Mouse (Mus musculus) myocyte (in vitro differentiated cells): ENCODE results near the gene Sfrp5.

ENCODE experiments used
- E2F4 ChIP-seq: IDR thresholded peaks from one replicate; pipeline ENCODE4 v1.6.1; 2011; ENCODE audit warnings: mild to moderate bottlenecking, control low read depth, moderate library complexity; ENCODE audit not compliant: insufficient read depth
- MAX ChIP-seq: IDR thresholded peaks from one replicate; pipeline ENCODE4 v1.6.1; 2011; ENCODE audit warnings: low read depth, mild to moderate bottlenecking, control low read depth
- MYOD1 ChIP-seq, 3 experiments: IDR thresholded peaks; one replicate each; pipeline ENCODE4 v1.6.1; 2011; ENCODE audit warnings: control low read depth in 2 of 3, low read depth in 2 of 3, mild to moderate bottlenecking in 2 of 3, moderate library complexity in 1 of 3; ENCODE audit not compliant: insufficient read length in 2 of 3, control insufficient read depth in 1 of 3
- MYOG ChIP-seq, 3 experiments: IDR thresholded peaks; one replicate each; pipeline ENCODE4 v1.6.1; 2011; ENCODE audit warnings: control low read depth in 2 of 3, low read depth in 2 of 3, mild to moderate bottlenecking in 2 of 3; ENCODE audit not compliant: insufficient read length in 2 of 3, control insufficient read depth in 1 of 3, insufficient read depth in 1 of 3
- POLR2A ChIP-seq: IDR thresholded peaks from one replicate; pipeline ENCODE4 v1.6.1; 2011; ENCODE audit warnings: low read depth, mild to moderate bottlenecking, control low read depth, moderate library complexity; ENCODE audit not compliant: insufficient read length
- REST ChIP-seq: IDR thresholded peaks from one replicate; pipeline ENCODE4 v1.6.1; 2011; ENCODE audit warnings: mild to moderate bottlenecking, control low read depth, moderate library complexity; ENCODE audit not compliant: insufficient read depth, insufficient read length
- TCF12 ChIP-seq: IDR thresholded peaks from one replicate; pipeline ENCODE4 v1.6.1; 2011; ENCODE audit warnings: mild to moderate bottlenecking, control low read depth; ENCODE audit not compliant: poor library complexity, insufficient read depth, severe bottlenecking

- no peak for TF ChIP-seq POLR2A
- no peak for TF ChIP-seq REST
- TF ChIP-seq MYOG (IDR thresholded peaks at IDR 0.05; ENCODE audit: control insufficient read depth in 1 of 3, insufficient read depth in 1 of 3, insufficient read length in 2 of 3, low read depth in 2 of 3): no peak
- TF ChIP-seq E2F4: no peak
- TF ChIP-seq MAX: no peak
- TF ChIP-seq TCF12: no peak
- TF ChIP-seq MYOD1 (IDR thresholded peaks at IDR 0.05; ENCODE audit: control insufficient read depth in 1 of 3, insufficient read length in 2 of 3, low read depth in 2 of 3): no peak
Measured at GRCm38 (mm10) chr19:42158246-42159017, 43.6 kb downstream of the Sfrp5 start.
